Mouse (Mus musculus): ENCODE results near the gene Taar4. TPM values are rescaled to one million over a fixed set of nuclear protein-coding genes. Genes with fewer than 3 reads are reported as not detected.

Taar4 gene
- polyA plus RNA-seq, 1 experiment from 2014 or later: not detected

- H3K27ac ChIP-seq (ENCODE audit: low read length): no peak overlapping the region
- WGBS: 76% methylated on average over 6 of the region's 6 CpGs
- no peak overlapping the region for H3K4me3 ChIP-seq (ENCODE audit: low read length)
- H3K4me1 ChIP-seq (ENCODE audit: control insufficient read depth, insufficient read depth, low read length): no peaks in the 10 kb centered on the region
- H3K36me3 ChIP-seq (ENCODE audit: control insufficient read depth, insufficient read depth): no peaks in the 10 kb centered on the region
- no peak overlapping the region for H3K4me2 ChIP-seq (ENCODE audit: low read depth, low read length)
- no peaks in the 10 kb centered on the region for H3K9me3 ChIP-seq (replicated peaks; ENCODE audit: control insufficient read depth, low read length)
- no peaks in the 10 kb centered on the region for H3K27me3 ChIP-seq (ENCODE audit: control insufficient read depth, insufficient read depth, low read length)
- no peak for ATAC-seq (replicated peaks; ENCODE audit: extremely low read depth, insufficient read depth, low FRiP score)
- H3K9ac ChIP-seq (ENCODE audit: low read length): no peak overlapping the region
Observed at GRCm38 (mm10) chr10:23951714-23952113, 8.6 kb upstream of the Taar4 start.

GRCm38 (mm10) chr10:23959071-23959470 is 1.2 kb upstream of the Taar4 start:
- Histone ChIP-seq H3K9ac (ENCODE audit: low read length) (no peak overlapping the region), H3K4me3 (ENCODE audit: low read length) (no peak overlapping the region)

GRCm38 (mm10) chr10:23963444-23963843 is 3.1 kb downstream of the Taar4 start:
- ATAC-seq (replicated peaks; ENCODE audit: extremely low read depth, insufficient read depth, low FRiP score): no peak; the same call in 1 of the 2 replicates
- H3K27me3 ChIP-seq (ENCODE audit: control insufficient read depth, insufficient read depth, low read length): no peaks in the 10 kb centered on the region
- H3K36me3 ChIP-seq (ENCODE audit: control insufficient read depth, insufficient read depth): no peaks in the 10 kb centered on the region
- no peak overlapping the region for H3K9ac ChIP-seq (ENCODE audit: low read length)
- 0 out of 2 replicates have a peak overlapping the region, but pooled peaks have one; percentile 18 for H3K27ac ChIP-seq (ENCODE audit: low read length)
- H3K4me3 ChIP-seq (ENCODE audit: low read length): no peak overlapping the region
- no peak overlapping the region for H3K4me2 ChIP-seq (ENCODE audit: low read depth, low read length)
- H3K4me1 ChIP-seq (ENCODE audit: control insufficient read depth, insufficient read depth, low read length): no peaks in the 10 kb centered on the region
- 25% methylated on average over 3 of the region's 3 CpGs for WGBS
- H3K9me3 ChIP-seq (replicated peaks; ENCODE audit: control insufficient read depth, low read length): no peaks in the 10 kb centered on the region

More at GRCm38 (mm10) chr10:23959071-23959470, 1.2 kb upstream of the Taar4 start:
- Histone ChIP-seq H3K27me3 (ENCODE audit: control insufficient read depth, insufficient read depth, low read length) (no peaks in the 10 kb centered on the region), H3K9me3 (replicated peaks; ENCODE audit: control insufficient read depth, low read length) (no peaks in the 10 kb centered on the region), H3K36me3 (ENCODE audit: control insufficient read depth, insufficient read depth) (no peaks in the 10 kb centered on the region), H3K27ac (ENCODE audit: low read length) (no peak overlapping the region), H3K4me1 (ENCODE audit: control insufficient read depth, insufficient read depth, low read length) (no peaks in the 10 kb centered on the region), H3K4me2 (ENCODE audit: low read depth, low read length) (no peak overlapping the region)
- no peak for ATAC-seq (replicated peaks; ENCODE audit: extremely low read depth, insufficient read depth, low FRiP score)
- WGBS: 62% methylated on average over 3 of the region's 3 CpGs

GRCm38 (mm10) chr10:23964921-23965610 is 4.8 kb downstream of the Taar4 start:
- no peak overlapping the region for H3K9ac ChIP-seq (ENCODE audit: low read length)

GRCm38 (mm10) chr10:23970656-23971165 is 10.4 kb downstream of the Taar4 start, which contains the start of gene Taar5:
Taar5 (plus strand) TSS chr10:23970706.
- Histone ChIP-seq H3K36me3 (ENCODE audit: control insufficient read depth, insufficient read depth) (no peaks in the 10 kb centered on the region), H3K9ac (ENCODE audit: low read length) (no peak within 1 kb of the TSS), H3K4me3 (ENCODE audit: low read length) (no peak within 1 kb of the TSS), H3K27me3 (ENCODE audit: control insufficient read depth, insufficient read depth, low read length) (no peaks in the 10 kb centered on the region), H3K4me1 (ENCODE audit: control insufficient read depth, insufficient read depth, low read length) (no peaks in the 10 kb centered on the region), H3K27ac (ENCODE audit: low read length) (no peak within 1 kb of the TSS), H3K4me2 (ENCODE audit: low read depth, low read length) (no peak within 1 kb of the TSS), H3K9me3 (replicated peaks; ENCODE audit: control insufficient read depth, low read length) (no peaks in the 10 kb centered on the region)
- ATAC-seq (replicated peaks; ENCODE audit: extremely low read depth, insufficient read depth, low FRiP score): no peak
- WGBS: 84% methylated on average over 11 of the region's 11 CpGs

More at GRCm38 (mm10) chr10:23964921-23965610, 4.8 kb downstream of the Taar4 start:
- Histone ChIP-seq H3K36me3 (ENCODE audit: control insufficient read depth, insufficient read depth) (no peaks in the 10 kb centered on the region), H3K9me3 (replicated peaks; ENCODE audit: control insufficient read depth, low read length) (no peaks in the 10 kb centered on the region), H3K4me1 (ENCODE audit: control insufficient read depth, insufficient read depth, low read length) (no peaks in the 10 kb centered on the region), H3K27ac (ENCODE audit: low read length) (no peak overlapping the region), H3K4me2 (ENCODE audit: low read depth, low read length) (no peak overlapping the region), H3K4me3 (ENCODE audit: low read length) (no peak overlapping the region), H3K27me3 (ENCODE audit: control insufficient read depth, insufficient read depth, low read length) (no peaks in the 10 kb centered on the region)
- WGBS: 82% methylated on average over 6 of the region's 6 CpGs
- ATAC-seq (replicated peaks; ENCODE audit: extremely low read depth, insufficient read depth, low FRiP score): no peak

- ATAC-seq (replicated peaks; ENCODE audit: extremely low read depth, insufficient read depth, low FRiP score): no peak
- 78% methylated on average over 5 of the region's 5 CpGs for WGBS
Observed at GRCm38 (mm10) chr10:23971256-23971655, 11.0 kb downstream of the Taar4 start.

GRCm38 (mm10) chr10:23977958-23978357 is 17.7 kb downstream of the Taar4 start:
- no peak overlapping the region for H3K9ac ChIP-seq (ENCODE audit: low read length)
- WGBS: 52% methylated on average over 4 of the region's 4 CpGs
- no peak overlapping the region for H3K4me3 ChIP-seq (ENCODE audit: low read length)
- no peak overlapping the region for H3K4me2 ChIP-seq (ENCODE audit: low read depth, low read length)
- ATAC-seq (replicated peaks; ENCODE audit: extremely low read depth, insufficient read depth, low FRiP score): no peak
- H3K36me3 ChIP-seq (ENCODE audit: control insufficient read depth, insufficient read depth): no peaks in the 10 kb centered on the region
- H3K9me3 ChIP-seq (replicated peaks; ENCODE audit: control insufficient read depth, low read length): no peaks in the 10 kb centered on the region
- H3K27ac ChIP-seq (ENCODE audit: low read length): no peak overlapping the region
- H3K4me1 ChIP-seq (ENCODE audit: control insufficient read depth, insufficient read depth, low read length): no peaks in the 10 kb centered on the region
- H3K27me3 ChIP-seq (ENCODE audit: control insufficient read depth, insufficient read depth, low read length): no peaks in the 10 kb centered on the region; the same call in 1 of the 2 replicates

More at GRCm38 (mm10) chr10:23971256-23971655, 11.0 kb downstream of the Taar4 start:
- H3K9me3 ChIP-seq (replicated peaks; ENCODE audit: control insufficient read depth, low read length): no peaks in the 10 kb centered on the region
- no peaks in the 10 kb centered on the region for H3K4me1 ChIP-seq (ENCODE audit: control insufficient read depth, insufficient read depth, low read length)
- H3K4me3 ChIP-seq (ENCODE audit: low read length): no peak overlapping the region
- H3K36me3 ChIP-seq (ENCODE audit: control insufficient read depth, insufficient read depth): no peaks in the 10 kb centered on the region
- H3K9ac ChIP-seq (ENCODE audit: low read length): no peak overlapping the region
- no peaks in the 10 kb centered on the region for H3K27me3 ChIP-seq (ENCODE audit: control insufficient read depth, insufficient read depth, low read length)
- no peak overlapping the region for H3K4me2 ChIP-seq (ENCODE audit: low read depth, low read length)
- no peak overlapping the region for H3K27ac ChIP-seq (ENCODE audit: low read length)

GRCm38 (mm10) chr10:23978901-23979705 is 18.8 kb downstream of the Taar4 start:
- WGBS: 41% methylated on average over 16 of the region's 16 CpGs
- Histone ChIP-seq H3K9ac (ENCODE audit: low read length) (no peak overlapping the region), H3K36me3 (ENCODE audit: control insufficient read depth, insufficient read depth) (no peaks in the 10 kb centered on the region), H3K4me3 (ENCODE audit: low read length) (no peak overlapping the region), H3K9me3 (replicated peaks; ENCODE audit: control insufficient read depth, low read length) (no peaks in the 10 kb centered on the region), H3K27ac (ENCODE audit: low read length) (no peak overlapping the region), H3K4me1 (ENCODE audit: control insufficient read depth, insufficient read depth, low read length) (no peaks in the 10 kb centered on the region), H3K4me2 (ENCODE audit: low read depth, low read length) (no peak overlapping the region), H3K27me3 (ENCODE audit: control insufficient read depth, insufficient read depth, low read length) (no peaks in the 10 kb centered on the region; the same call in 1 of the 2 replicates)
- ATAC-seq (replicated peaks; ENCODE audit: extremely low read depth, insufficient read depth, low FRiP score): peak; percentile 58; the same call in 1 of the 2 replicates

GRCm38 (mm10) chr10:23985546-23985945 is 25.3 kb downstream of the Taar4 start, which contains the start of gene Taar6:
Taar6 (minus strand) TSS chr10:23985646.
- no peaks in the 10 kb centered on the region for H3K27me3 ChIP-seq (ENCODE audit: control insufficient read depth, insufficient read depth, low read length)
- H3K4me3 ChIP-seq (ENCODE audit: low read length): no peak within 1 kb of the TSS
- no peak within 1 kb of the TSS for H3K27ac ChIP-seq (ENCODE audit: low read length)
- WGBS: 71% methylated on average over 8 of the region's 8 CpGs
- no peaks in the 10 kb centered on the region for H3K36me3 ChIP-seq (ENCODE audit: control insufficient read depth, insufficient read depth)
- H3K4me1 ChIP-seq (ENCODE audit: control insufficient read depth, insufficient read depth, low read length): no peaks in the 10 kb centered on the region
- no peak for ATAC-seq (replicated peaks; ENCODE audit: extremely low read depth, insufficient read depth, low FRiP score)
- H3K9ac ChIP-seq (ENCODE audit: low read length): no peak within 1 kb of the TSS
- H3K9me3 ChIP-seq (replicated peaks; ENCODE audit: control insufficient read depth, low read length): no peaks in the 10 kb centered on the region
- no peak within 1 kb of the TSS for H3K4me2 ChIP-seq (ENCODE audit: low read depth, low read length)

All from heart, embryonic 16.5 days (tissue).